Mouse (Mus musculus) left cerebral cortex, adult 18-20 months (tissue): ENCODE measurements around the gene Gnas. TPM values are rescaled to one million over a fixed set of nuclear protein-coding genes. Genes with fewer than 3 reads are reported as not detected.
A peak's percentile ranks its signal among the peaks of the same experiment; 100 is the strongest.
"Not testable (repeated sequence)": the region's sequence is repeated elsewhere in the genome, so short reads cannot be mapped to it uniquely, and the experiment has no call there.

Experiments used
- DNase-seq, 2 experiments: peaks; one replicate each; pipeline ENCODE4 v3.0.0; 2021 to 2022; ENCODE audit warnings: low spot score in 2 of 2, mixed read lengths in 1 of 2
- total RNA-seq, 2 experiments: library from RNA; stranded (reverse); gene quantifications; 2 replicates each; pipeline ENCODE4 v1.2.3; 2021

Gene Gnas
- total RNA-seq, 2 experiments from 2014 or later, result 1,817 to 1,846 TPM

DNA sequence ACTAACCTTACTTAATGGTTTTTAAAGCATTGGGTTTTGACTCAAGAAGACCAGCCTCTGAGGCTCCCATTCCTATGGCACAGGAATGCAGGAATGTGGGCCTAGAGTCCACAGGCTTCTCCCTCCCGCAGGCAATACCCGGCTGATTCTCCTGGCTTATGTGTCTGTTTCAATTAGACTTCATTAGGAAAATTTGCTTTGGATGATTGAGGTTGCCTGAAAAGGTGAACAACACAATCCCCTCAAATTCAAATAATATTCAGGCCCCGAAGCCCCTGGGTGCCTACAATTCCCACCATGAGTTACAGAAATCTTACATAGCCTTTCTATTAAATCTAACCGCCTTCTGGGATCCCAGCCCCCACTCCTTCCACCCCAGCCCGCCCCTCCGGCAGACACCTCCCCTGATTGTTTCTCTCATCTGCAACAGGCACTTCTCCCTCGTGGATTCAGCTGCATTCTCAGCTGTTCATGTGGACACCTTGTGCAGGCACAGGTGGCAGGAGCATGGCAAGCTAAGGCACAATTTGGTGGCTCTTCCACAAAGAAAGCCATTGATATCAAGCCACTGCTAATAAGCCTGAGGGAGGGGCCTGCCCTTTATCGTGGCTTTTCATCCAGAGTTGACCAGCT lies 7.0 kb downstream of the Gnas start:
- no peak for DNase-seq

DNA sequence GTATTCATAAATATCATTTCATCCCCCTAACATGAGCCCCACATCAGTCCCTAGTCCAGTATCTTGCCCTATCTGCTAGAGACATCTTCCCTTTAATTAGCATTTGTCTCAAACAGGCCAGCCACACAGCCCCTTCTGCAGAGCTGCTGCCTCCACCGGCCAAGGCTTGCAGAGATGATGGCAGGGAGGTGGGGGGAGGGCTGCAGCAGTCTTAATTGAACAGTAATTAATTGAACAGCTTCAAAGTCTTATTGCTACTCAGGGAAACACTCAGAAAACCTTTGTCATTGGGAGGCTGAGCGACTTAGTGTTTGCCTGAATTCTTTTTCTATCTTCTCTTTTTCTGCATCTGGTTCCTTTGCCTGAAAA lies 7.5 kb downstream of the Gnas start:
- no peak for DNase-seq

DNA sequence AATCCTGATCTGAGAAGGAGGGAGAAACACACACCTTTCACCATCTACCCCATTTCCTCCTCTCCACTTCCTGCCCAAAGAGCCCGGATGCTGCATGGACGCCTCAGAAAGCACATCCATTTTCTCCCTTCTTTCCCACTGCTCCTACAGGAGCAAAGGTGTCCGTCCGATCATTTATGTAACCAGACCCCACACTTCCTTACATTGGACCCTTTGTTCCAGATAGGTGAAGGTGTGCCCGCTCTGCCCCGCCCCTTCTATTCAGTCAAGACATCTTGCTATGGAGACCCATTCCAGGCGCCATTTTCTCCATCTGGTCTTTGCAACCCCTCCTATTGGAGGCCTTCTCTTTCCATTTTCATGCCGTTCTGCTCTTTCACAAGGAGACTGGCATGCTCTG lies 10.3 kb downstream of the Gnas start:
- DNase-seq, result no peak

GRCm38 (mm10) chr2:174295175-174295899 lies 11.2 kb downstream of the Gnas start:
- DNase-seq, result peak in 1 of 2 experiments; percentile 20

- DNase-seq, result no peak
These were observed 11.9 kb downstream of the Gnas start for GRCm38 (mm10) chr2:174295900-174296465.

- DNase-seq, result peak in 1 of 2 experiments; percentile 23
These were observed 13.0 kb downstream of the Gnas start for GRCm38 (mm10) chr2:174297086-174297571.

DNA sequence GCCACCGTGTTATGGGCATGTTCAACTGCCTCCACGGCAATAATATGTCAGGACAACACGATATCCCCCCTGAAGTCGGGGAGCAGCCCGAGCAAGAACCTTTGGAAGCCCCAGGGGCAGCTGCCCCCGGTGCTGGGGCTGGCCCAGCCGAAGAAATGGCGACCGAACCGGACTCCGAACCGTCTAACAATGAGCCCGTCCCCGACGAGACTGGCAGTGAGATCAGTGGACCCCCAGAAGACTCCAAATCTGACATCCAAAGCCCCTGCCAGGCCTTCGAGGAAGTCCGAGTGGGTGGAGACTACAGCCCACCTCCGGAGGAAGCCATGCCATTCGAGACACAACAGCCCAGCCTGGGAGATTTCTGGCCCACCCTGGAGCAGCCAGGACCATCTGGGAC lies 13.7 kb downstream of the Gnas start:
- no peak for DNase-seq

DNA sequence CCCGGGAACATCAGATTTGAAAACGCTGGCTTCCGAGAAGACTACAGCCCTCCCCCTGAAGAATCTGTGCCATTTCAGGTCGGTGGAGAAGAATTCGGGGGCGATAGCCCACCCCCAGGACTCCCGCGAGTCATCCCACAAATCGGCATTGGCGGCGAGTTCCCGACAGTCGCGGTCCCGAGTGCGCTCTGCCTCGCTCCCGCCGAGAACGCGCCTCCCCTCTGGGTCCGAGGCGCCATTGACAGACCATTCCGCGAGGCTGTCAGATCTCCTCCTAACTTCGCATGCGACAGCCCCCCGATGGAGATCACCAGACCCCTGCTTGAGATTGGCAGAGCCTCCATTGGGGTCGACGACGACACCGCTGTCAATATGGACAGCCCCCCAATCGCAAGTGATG lies 14.4 kb downstream of the Gnas start:
- no peak for DNase-seq

DNA sequence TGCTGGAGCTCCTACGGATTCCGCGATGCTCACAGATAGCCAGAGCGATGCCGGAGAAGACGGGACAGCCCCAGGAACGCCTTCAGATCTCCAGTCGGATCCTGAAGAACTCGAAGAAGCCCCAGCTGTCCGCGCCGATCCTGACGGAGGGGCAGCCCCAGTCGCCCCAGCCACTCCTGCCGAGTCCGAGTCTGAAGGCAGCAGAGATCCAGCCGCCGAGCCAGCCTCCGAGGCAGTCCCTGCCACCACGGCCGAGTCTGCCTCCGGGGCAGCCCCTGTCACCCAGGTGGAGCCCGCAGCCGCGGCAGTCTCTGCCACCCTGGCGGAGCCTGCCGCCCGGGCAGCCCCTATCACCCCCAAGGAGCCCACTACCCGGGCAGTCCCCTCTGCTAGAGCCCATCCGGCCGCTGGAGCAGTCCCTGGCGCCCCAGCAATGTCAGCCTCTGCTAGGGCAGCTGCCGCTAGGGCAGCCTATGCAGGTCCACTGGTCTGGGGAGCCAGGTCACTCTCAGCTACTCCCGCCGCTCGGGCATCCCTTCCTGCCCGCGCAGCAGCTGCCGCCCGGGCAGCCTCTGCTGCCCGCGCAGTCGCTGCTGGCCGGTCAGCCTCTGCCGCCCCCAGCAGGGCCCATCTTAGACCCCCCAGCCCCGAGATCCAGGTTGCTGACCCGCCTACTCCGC lies 15.1 kb downstream of the Gnas start:
- DNase-seq, result no peak

DNA sequence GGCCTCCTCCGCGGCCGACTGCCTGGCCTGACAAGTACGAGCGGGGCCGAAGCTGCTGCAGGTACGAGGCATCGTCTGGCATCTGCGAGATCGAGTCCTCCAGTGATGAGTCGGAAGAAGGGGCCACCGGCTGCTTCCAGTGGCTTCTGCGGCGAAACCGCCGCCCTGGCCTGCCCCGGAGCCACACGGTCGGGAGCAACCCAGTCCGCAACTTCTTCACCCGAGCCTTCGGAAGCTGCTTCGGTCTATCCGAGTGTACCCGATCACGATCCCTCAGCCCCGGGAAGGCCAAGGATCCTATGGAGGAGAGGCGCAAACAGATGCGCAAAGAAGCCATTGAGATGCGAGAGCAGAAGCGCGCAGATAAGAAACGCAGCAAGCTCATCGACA lies 15.6 kb downstream of the Gnas start:
- no peak for DNase-seq

DNA sequence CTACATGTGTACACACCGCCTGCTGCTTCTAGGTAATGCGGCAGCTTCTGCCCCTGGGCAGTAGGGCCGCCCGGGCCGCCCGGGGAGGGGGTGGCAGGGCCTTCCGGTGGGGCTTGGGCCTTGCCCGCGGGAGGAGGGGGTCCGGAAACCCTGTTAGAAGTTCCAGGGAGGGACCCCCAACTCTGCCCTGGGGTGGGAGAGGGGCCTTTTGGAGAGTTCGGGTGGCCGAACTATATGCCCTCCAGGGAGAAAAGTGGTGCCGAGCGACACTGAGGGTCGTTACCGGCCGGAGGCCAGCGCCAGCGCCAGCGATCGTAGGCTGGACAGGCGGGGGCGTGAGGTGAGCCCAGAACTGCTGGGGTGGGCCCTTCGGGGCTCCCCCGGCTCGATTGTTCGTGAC lies 16.1 kb downstream of the Gnas start:
- DNase-seq, result no peak

DNA sequence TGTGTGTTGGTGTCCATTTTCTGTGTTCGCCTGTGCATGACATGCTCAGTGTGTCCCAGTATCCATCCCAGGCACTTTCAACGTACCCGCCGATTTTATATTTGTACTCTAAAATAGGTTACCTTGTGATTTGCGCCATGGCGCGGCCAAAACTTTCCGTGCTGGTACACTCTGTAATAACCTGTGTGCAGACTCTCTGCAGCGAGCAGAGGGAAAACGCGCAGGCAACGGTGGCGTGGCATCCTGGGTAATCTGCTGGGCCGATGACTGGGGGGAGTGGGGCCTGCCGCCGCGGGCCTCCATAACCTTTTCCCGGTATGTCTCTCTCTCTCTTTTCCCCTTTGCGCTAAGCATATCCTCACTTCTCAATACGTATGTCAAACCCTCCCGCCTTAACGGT lies 16.5 kb downstream of the Gnas start:
- no peak for DNase-seq

GRCm38 (mm10) chr2:174302526-174302925 lies 18.4 kb downstream of the Gnas start:
- DNase-seq, result no peak

DNA sequence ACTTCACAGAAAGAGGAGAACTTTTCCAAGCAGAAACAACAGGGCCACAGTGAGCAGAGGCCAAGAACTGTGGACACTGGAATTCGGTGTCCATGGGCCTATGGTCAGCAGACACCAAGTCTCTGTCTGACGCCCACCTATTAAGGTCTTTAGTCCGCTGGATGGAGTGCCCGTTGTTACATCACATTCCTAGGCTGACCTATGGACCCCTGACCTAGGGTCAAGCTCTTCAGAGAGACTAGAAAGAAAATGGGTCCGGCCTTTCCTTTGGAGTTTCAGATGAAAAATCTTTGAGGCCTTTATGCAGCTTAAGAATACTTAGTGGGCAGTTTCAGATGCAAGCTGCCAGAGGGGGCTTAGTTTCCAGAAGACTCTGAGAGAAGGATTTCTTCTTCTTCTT lies 21.5 kb downstream of the Gnas start:
- no peak for DNase-seq

DNA sequence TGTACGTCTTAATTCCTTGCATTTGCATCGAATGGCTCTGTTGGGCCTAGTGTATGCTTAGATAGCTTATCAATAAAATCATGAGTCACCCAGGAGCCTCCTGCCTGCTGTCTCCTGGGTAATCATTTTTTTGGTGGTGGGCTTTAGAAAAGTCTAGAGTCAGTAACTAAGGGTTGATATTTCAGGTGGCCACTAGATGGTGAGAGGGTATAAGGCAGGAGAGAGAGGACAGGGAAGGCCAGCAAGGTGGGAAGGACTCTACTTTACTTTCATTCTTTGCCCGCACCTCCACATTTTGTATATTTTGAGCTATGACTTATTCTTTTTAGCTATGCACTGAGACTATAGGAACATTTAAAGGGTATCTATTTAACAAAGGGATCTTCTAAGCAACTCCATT lies 23.8 kb downstream of the Gnas start:
- no peak for DNase-seq

GRCm38 (mm10) chr2:174310913-174311514 lies 26.9 kb downstream of the Gnas start:
- DNase-seq, result peak; percentile 51 to 60

- no peak for DNase-seq
These were observed 27.5 kb downstream of the Gnas start for GRCm38 (mm10) chr2:174311613-174312012.

- peak; percentile 82 to 85 for DNase-seq
These were observed 28.1 kb downstream of the Gnas start for GRCm38 (mm10) chr2:174312118-174312647.

GRCm38 (mm10) chr2:174312661-174313060 lies 28.5 kb downstream of the Gnas start:
- DNase-seq, result no peak

- DNase-seq, result not testable (repeated sequence)
These were observed 31.3 kb downstream of the Gnas start for GRCm38 (mm10) chr2:174315445-174315844.

DNA sequence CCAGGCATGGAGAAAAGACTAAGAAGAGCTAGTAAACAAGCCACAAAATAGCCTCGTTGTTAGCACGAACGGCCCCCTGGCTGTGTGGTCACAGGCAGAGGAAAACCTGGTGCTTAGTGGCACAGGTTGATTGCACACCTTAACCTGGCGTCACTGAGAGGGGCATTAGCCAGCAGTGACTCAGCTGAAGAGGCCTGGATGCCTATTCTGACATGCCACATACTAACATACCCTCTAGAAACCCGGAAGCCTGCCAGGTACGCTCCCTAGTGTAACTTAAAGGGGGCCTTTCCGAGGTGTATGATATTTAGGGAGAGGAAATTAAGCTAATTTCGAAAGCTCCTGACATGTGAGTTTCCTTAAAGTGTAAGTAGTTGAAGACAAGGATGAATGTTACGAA lies 32.5 kb downstream of the Gnas start:
- DNase-seq, result no peak
